Mouse (Mus musculus) cerebellum, adult 18-20 months (tissue): ENCODE results near the gene Irf2.

Experiments used
- DNase-seq, 2 experiments: peaks; one replicate each; pipeline ENCODE4 v3.0.0; 2021

The Irf2 gene

GRCm38 (mm10) chr8:46845891-46846290 lies 106.4 kb downstream of the Irf2 start:
- no peak for DNase-seq

- DNase-seq: no peak
Observed at GRCm38 (mm10) chr8:46846893-46847292, 107.4 kb downstream of the Irf2 start.

- DNase-seq: no peak
Observed at GRCm38 (mm10) chr8:46848011-46848641, 108.6 kb downstream of the Irf2 start.

DNA sequence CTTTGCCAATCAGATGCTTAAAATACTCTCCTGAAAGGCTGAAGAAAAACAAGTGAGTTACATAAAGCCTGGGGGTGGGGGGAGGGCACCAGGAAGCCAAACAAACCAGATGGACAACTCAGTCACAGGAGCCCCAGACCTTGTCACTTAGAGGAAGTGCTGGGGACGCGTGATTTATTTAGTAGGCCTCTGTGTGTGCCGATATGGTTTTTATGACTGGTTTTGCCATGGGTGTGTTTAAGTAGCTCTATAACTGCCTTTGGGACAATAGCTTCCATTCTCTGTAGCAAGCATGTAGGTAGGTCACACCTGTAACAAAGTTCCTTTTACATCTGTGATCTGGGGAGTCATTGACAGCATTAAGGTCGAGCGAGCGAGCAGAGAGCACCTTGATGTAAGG lies 109.4 kb downstream of the Irf2 start:
- no peak for DNase-seq

- DNase-seq: no peak
Observed at GRCm38 (mm10) chr8:46849458-46849857, 109.9 kb downstream of the Irf2 start.

- DNase-seq: no peak
Observed at GRCm38 (mm10) chr8:46850258-46850897, 110.8 kb downstream of the Irf2 start.

GRCm38 (mm10) chr8:46851560-46851959 lies 112.0 kb downstream of the Irf2 start:
- no peak for DNase-seq

GRCm38 (mm10) chr8:46852377-46852776 lies 112.8 kb downstream of the Irf2 start:
- DNase-seq: no peak

DNA sequence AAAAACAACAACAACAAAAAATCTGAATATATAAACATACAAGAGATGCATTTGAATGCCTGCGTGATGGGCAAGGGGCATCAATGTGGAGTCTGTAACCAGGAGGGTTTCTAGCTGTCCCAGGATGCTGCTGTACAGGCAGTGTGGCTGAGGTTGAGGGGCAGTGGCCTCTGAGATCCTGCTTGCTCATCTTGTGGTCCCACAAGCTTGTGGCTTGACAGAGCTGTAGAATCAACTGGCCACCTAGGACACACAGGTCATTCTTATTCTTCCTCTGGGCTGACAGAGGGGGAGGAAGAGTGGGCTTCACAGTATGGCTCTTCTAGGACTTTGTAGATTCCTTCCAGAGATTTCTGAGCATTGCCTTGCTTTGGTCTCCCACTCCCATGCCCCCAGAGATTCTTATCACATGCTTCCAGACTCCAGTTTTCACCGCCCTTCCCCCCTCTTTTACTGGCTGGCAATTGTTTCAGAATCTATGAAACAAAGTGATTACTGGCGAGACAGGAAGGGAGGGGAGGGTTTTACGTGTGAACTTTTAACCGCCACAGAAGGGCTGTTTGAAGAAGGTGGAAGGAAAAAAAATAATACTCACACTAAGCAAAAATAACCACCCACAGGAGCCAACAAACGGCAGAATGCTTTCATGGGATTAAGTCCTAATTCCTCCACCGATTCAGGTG lies 119.8 kb downstream of the Irf2 start:
- DNase-seq: no peak

DNA sequence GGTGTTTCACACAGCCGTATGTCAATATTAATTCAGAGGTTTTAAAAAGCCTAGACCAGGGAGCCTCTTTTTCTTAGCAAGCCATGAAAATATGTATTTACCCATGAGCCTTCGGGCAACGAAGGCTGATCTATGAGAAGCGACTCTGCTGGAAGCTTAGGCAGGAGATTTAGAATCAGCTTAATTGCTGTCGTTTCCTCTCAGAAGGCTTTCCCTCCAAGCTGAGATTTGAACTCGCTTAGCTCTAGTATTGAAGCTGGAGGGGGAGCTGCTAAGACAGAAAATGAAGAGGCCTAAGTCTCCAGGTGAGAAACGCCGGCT lies 120.3 kb downstream of the Irf2 start:
- no peak for DNase-seq

DNA sequence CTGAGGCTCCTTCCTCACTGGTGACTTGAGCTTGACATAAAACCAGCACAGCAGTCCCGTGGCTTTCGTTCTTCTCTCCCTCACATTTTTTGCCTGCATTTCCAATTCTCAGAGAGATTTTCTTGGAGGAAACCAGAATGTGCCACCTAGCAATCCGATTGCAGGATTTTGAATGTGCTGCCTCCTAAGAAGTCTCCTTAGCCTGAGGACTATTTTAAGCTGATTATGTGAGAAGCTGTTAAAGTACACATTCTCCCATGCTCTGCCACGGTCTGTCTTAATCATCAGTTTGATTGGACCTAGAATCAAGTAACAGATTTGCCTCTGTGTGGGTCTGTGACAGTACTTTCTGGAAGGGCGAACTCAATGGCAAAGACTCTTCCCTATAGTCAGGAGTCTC lies 123.0 kb downstream of the Irf2 start:
- no peak for DNase-seq

- DNase-seq: no peak
Observed at GRCm38 (mm10) chr8:46865428-46865827, 125.9 kb downstream of the Irf2 start.

DNA sequence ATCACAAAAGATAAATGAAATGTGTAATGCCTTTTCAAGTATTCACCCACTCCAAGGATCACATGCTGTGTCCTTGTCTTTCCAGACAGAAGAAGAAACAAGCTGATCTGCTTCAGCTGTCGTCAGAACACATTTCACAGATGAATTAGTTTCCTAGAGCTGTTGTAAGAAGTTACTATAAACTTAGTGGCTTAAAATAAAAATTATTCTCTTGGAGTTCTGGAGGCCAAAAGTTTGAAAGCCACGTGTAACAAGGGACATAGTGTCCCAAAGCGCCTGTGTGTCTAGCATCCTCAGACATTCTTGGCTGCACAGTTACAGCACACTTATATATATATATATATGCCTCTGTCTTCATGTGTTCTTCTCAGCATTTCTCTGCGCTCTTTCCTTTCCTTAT lies 127.9 kb downstream of the Irf2 start:
- DNase-seq: no peak

- no peak for DNase-seq
Observed at GRCm38 (mm10) chr8:46868346-46869065, 129.0 kb downstream of the Irf2 start.

- no peak for DNase-seq
Observed at GRCm38 (mm10) chr8:46869521-46869925, 130.0 kb downstream of the Irf2 start.

GRCm38 (mm10) chr8:46871086-46871485 lies 131.6 kb downstream of the Irf2 start:
- no peak for DNase-seq

- no peak for DNase-seq
Observed at GRCm38 (mm10) chr8:46875615-46876293, 136.2 kb downstream of the Irf2 start.

GRCm38 (mm10) chr8:46881348-46881747 lies 141.8 kb downstream of the Irf2 start:
- no peak for DNase-seq

- no peak for DNase-seq
Observed at GRCm38 (mm10) chr8:46881755-46882419, 142.4 kb downstream of the Irf2 start.

GRCm38 (mm10) chr8:46882743-46883142 lies 143.2 kb downstream of the Irf2 start:
- DNase-seq: no peak

DNA sequence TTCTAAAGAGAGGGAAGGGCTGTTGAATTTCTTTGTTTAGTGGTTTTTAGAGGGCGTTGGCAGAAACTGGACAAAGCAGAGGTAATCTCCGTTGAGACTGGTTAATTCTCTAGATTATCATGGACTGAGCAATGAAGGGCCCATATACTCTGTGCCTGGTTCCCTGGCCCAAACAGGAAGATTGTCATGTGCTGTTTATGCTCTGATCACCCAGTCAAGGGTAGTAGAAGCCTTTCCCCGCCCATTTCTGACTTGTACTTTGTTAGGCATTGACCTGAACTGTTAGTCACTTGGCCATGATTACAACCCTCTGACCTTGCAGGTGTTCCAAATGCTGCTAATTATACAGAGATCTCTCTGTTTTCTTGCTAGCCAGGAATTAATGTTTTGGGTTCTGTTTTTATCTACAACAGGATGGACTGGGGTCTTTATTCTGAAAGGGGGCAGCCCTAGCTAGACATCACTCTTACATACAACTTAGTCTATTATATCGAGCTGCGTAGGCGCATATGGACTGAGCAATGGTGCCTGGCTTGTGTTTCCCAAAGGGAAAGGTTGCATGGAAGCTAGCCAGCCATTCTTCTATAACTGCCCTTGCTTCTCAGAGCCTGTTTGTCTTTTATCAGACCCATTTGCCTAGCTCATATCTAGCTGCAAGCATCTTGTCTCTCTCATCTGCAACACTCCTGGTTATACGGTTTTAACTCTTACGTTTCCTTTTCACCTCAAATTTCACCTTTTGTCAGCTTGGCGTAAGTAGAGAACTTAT lies 143.9 kb downstream of the Irf2 start:
- no peak for DNase-seq

GRCm38 (mm10) chr8:46885786-46886185 lies 146.3 kb downstream of the Irf2 start:
- DNase-seq: no peak
